Mouse (Mus musculus) forebrain, embryonic 16.5 days (tissue): ENCODE measurements around the gene Smox. TPM values are rescaled to one million over a fixed set of nuclear protein-coding genes. Genes with fewer than 3 reads are reported as not detected.

Experiments used
- ATAC-seq: fragments of 200-750 bp; cut with Nextera tagmentation; 2 replicates; pipeline ENCODE4 v1.8.0; 2017; ENCODE audit warnings: mild to moderate bottlenecking, moderate library complexity
- H3K27ac ChIP-seq: fragments of 300-500 bp; sonication (generic); 2 replicates; pipeline ENCODE4 v1.5.1; 2014; ENCODE audit warnings: low read length, control low read depth
- H3K27me3 ChIP-seq: fragments of 300-500 bp; sonication (generic); replicated peaks from 2 replicates; pipeline ENCODE4 v1.6.1; 2014; ENCODE audit warnings: low read length; ENCODE audit not compliant: control insufficient read depth, insufficient read depth
- H3K36me3 ChIP-seq: fragments of 300-500 bp; sonication (generic); 2 replicates; pipeline ENCODE4 v1.6.1; 2014; ENCODE audit not compliant: control insufficient read depth, insufficient read depth
- H3K4me1 ChIP-seq: fragments of 300-500 bp; sonication (generic); replicated peaks from 2 replicates; pipeline ENCODE4 v1.6.1; 2014; ENCODE audit warnings: low read length; ENCODE audit not compliant: control insufficient read depth, insufficient read depth
- H3K4me2 ChIP-seq: fragments of 300-500 bp; sonication (generic); 2 replicates; pipeline ENCODE4 v1.6.1; 2014; ENCODE audit warnings: mild to moderate bottlenecking, low read length, control low read depth
- H3K4me3 ChIP-seq: fragments of 300-500 bp; sonication (generic); replicated peaks from 2 replicates; pipeline ENCODE4 v1.5.1; 2014; ENCODE audit warnings: mild to moderate bottlenecking, low read length, control low read depth
- H3K9ac ChIP-seq: fragments of 300-500 bp; sonication (generic); replicated peaks from 2 replicates; pipeline ENCODE4 v1.6.1; 2014; ENCODE audit warnings: low read depth, low read length, control low read depth
- H3K9me3 ChIP-seq: fragments of 300-500 bp; sonication (generic); 2 replicates; pipeline ENCODE4 v1.6.1; 2016; ENCODE audit warnings: low read length; ENCODE audit not compliant: control insufficient read depth
- WGBS: fragments of 180-500 bp; shearing (Covaris S2); extraction: QIAGEN DNeasy Blood & Tissue Kit; methylation state at CpG from one replicate; pipeline ENCODE4 v1.1.7; 2014; 5-methylcytosine and 5-hydroxymethylcytosine counted together
- polyA plus RNA-seq: library from polyadenylated mRNA; unstranded; fragments of >200 nt; fragmentation: Nextera tagmentation; extraction: Ambion mirVana; gene quantifications from 2 replicates; pipeline ENCODE4 v1.2.1, GENCODE M21; 2015

The Smox gene
- polyA plus RNA-seq, 1 experiment from 2014 or later: 57.2 TPM

DNA sequence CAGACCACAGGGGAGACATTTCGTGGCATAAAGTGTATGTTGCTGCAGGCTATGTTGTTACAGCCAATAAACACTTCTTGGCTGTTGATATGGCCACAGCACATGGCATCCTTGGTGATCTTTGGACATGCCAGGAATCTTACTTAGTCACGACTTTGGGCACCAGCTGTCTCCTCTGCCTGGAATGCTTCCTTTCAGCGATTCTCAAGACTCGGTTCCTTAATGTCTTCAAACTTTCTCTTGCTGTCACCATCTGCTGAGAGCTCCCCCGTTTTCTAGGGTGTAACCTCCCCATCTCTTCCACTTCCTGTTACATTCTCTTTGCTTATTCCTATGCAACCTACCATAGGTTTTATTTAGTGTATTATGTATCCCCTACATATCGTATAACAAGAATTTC is 48.5 kb downstream of the Smox start:
- 77% methylated on average over 6 of the region's 6 CpGs for WGBS
- ATAC-seq: no peak
- H3K9me3 ChIP-seq: no peaks in the 10 kb centered on the region

DNA sequence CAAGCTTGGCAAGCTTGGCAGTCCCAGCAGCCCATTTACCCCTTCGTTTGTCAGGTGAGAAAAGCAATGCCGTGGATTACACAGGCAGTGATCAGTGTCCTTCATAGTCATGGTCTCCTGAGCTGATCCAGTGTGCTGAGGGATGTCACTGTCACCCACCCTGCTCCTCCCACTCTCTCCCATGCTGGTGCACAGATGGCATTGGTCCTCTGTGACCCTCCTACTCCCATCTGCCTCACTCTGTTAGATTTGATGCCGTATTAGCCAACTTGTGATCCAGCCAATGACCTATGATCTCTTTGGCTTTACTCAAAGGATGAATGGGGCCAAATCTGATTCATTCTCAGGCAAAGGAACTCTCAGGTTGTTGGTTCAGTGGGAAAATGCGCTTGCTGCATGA is 50.4 kb downstream of the Smox start:
- Histone ChIP-seq H3K9ac (no peak overlapping the region), H3K27ac (no peak overlapping the region), H3K9me3 (no peaks in the 10 kb centered on the region), H3K27me3 (peaks cover 9% of the 10 kb centered on the region), H3K4me2 (no peak overlapping the region), H3K4me1 (peaks cover 16% of the 10 kb centered on the region), H3K4me3 (no peak overlapping the region), H3K36me3 (no peaks in the 10 kb centered on the region)
- no peak for ATAC-seq
- WGBS: 58% methylated on average over 4 of the region's 4 CpGs

More for the DNA sequence above, 48.5 kb downstream of the Smox start:
- Histone ChIP-seq H3K36me3 (no peaks in the 10 kb centered on the region), H3K4me1 (peaks cover 3% of the 10 kb centered on the region; the same call in 1 of the 2 replicates), H3K4me2 (no peak overlapping the region), H3K27ac (no peak overlapping the region), H3K4me3 (no peak overlapping the region), H3K9ac (no peak overlapping the region), H3K27me3 (no peaks in the 10 kb centered on the region)

DNA sequence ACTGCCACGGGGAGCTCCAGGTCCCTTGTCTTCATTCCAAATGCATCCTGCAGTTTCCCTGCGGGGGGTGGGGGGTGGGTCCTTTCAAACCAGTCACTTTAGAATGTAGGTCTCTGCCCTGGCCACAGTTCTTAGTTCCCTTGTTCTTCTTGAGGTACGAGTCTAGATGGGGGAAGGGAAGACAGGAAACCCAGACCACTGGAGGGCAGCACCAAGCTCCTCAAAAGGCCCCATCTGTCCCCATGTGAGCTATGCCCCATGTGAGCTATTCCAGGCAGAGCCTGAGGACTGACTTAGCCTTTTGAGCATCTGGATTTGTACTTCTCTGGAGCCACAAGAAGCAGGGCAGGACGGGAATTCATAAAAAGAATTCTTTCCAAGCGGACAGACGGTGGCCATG is 51.2 kb downstream of the Smox start:
- no peak overlapping the region for H3K9ac ChIP-seq
- no peak overlapping the region for H3K4me2 ChIP-seq
- H3K4me1 ChIP-seq: peaks cover 22% of the 10 kb centered on the region
- H3K4me3 ChIP-seq: no peak overlapping the region
- WGBS: 31% methylated on average over 6 of the region's 6 CpGs
- no peak for ATAC-seq
- no peak overlapping the region for H3K27ac ChIP-seq
- no peaks in the 10 kb centered on the region for H3K36me3 ChIP-seq
- H3K9me3 ChIP-seq: no peaks in the 10 kb centered on the region
- H3K27me3 ChIP-seq: peaks cover 14% of the 10 kb centered on the region

DNA sequence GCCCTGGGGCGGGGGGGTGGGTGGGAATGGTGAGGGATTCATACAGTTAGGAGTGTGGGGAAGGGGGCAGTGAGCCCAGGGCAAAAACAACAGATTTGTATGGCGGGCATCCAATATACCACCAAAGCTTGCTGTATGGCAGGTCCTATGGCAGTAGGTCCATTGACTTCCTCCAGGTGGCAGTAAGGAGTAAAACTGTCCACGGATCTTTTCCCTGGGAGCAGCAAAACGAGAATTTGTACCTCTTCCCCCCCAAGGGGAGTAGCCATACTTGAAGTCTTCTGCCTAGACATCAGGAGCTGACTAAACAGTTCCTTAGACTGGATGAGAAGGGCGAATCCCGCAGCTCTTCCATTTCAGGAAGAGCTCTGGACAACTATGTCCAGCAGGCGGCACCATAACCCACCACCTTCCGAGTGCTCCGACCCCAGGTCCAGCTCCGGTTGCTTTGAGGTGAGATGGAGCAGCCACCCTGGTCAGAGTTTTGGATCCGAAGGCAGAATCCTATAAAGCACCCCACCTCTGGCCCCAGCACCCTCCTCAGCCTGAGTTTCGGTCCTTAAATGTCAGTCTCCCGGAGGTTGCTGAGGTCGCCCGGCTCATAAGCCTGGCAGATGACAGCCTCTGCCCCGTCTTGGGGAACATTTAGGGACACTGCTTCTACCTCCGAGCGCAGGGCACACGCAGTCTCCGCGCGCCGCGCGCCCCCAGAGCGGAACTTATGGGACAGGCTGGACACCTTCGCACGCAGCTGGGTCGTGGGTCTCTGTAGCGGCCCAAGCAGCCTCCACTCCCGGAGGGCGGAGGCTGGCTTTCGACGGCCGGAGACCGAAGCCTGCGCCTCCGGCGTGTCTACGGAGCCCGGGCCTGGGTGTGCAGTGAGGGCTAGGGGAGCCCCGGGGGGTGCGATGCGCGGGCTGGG is 54.4 kb downstream of the Smox start:
- H3K9ac ChIP-seq: peak overlapping the region; percentile 44
- 2% methylated on average over 45 of the region's 45 CpGs for WGBS
- H3K36me3 ChIP-seq: no peaks in the 10 kb centered on the region
- H3K9me3 ChIP-seq: no peaks in the 10 kb centered on the region
- peak; percentile 42 for ATAC-seq
- H3K4me1 ChIP-seq: peaks cover 22% of the 10 kb centered on the region
- no peak overlapping the region for H3K27ac ChIP-seq
- peaks cover 31% of the 10 kb centered on the region for H3K27me3 ChIP-seq
- H3K4me2 ChIP-seq: peak overlapping the region; percentile 65
- H3K4me3 ChIP-seq: peak overlapping the region; percentile 39

DNA sequence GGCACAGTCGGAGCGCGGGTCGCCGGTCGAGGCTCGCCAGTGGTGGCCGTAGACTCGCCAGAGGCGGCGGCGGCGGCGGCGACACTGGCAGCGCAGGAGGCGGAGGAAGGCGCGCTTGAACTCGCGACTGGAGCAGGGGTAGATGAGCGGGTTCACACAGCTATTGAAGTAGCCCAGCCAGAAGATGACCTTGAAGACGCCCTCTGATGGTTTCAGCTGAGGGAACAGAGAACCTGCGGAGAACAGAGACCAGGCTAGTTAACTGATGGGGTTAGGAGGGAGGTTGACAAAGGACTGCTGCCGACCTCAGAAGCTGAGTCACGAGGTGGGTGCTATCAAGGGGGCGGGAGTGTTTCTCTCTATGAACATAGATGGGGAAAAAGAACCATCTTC is 55.0 kb downstream of the Smox start:
- Histone ChIP-seq H3K4me2 (peak overlapping the region; percentile 65), H3K9me3 (no peaks in the 10 kb centered on the region), H3K27ac (no peak overlapping the region), H3K4me1 (peaks cover 22% of the 10 kb centered on the region), H3K27me3 (peaks cover 31% of the 10 kb centered on the region), H3K4me3 (peak overlapping the region; percentile 39), H3K9ac (peak overlapping the region; percentile 44), H3K36me3 (no peaks in the 10 kb centered on the region)
- under 1% methylated on average over 27 of the region's 27 CpGs for WGBS
- no peak; the same call in 1 of the 2 replicates for ATAC-seq

DNA sequence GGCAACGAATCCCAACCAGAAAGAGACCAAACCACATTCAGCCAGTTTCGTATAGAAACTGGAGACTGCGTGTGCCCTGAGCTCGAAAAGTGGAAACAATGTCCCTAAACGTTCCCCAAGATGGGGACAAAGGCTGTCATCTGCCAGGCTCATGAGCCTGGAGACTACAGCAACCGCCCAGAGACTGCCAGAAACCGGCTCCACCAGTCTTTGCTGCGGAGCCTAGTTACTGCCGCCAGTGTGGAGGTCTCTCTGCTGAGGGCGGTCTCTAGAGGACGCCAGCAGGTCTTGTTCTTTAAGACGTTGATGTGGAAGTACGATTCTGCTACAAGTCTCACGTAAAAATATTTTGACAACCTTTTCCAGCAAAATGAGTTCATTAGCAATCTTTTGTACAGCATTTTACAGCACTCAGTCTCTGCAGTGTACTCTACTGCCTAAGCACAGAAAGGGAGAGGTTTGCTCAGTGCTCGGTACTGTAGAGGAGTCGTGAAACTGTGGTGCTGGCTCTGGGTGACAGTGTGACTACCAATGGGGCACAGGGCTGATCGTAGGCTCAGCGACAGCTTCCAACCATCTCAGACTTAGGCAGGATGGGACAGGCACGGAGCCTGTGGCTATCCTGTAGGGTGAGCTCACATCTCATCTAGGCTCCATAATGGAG is 55.6 kb downstream of the Smox start:
- peak; percentile 49 for ATAC-seq
- WGBS: 8% methylated on average over 19 of the region's 19 CpGs

DNA sequence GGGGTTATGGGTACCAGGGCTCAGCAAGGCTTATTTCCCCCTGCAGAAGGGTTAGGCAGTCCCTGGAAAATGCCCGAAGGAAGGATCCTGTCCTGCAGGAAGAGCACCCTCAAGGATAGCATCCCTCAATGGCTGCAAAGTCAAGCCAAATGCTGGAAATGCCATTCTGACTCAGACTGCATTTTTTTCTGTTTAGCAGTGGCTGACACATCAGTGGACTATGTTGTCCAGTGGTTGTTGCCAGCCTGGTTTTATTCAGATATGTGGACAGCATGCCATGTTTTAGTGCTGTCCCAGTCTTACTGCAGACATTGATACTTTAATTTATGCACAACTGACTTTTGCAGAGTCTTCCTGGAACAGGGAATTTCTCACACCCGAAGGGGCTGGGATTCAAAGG is 57.0 kb downstream of the Smox start:
- H3K36me3 ChIP-seq: no peaks in the 10 kb centered on the region
- H3K4me2 ChIP-seq: no peak overlapping the region
- H3K4me3 ChIP-seq: no peak overlapping the region
- no peaks in the 10 kb centered on the region for H3K9me3 ChIP-seq
- no peak for ATAC-seq
- H3K4me1 ChIP-seq: peaks cover 19% of the 10 kb centered on the region
- H3K9ac ChIP-seq: no peak overlapping the region
- H3K27me3 ChIP-seq: peaks cover 34% of the 10 kb centered on the region
- H3K27ac ChIP-seq: no peak overlapping the region
- WGBS: 68% methylated on average over 2 of the region's 2 CpGs

More for the DNA sequence above, 55.6 kb downstream of the Smox start:
- Histone ChIP-seq H3K27ac (no peak overlapping the region), H3K4me1 (peaks cover 19% of the 10 kb centered on the region), H3K36me3 (no peaks in the 10 kb centered on the region), H3K9ac (no peak overlapping the region), H3K9me3 (no peaks in the 10 kb centered on the region), H3K27me3 (peaks cover 31% of the 10 kb centered on the region), H3K4me3 (peak overlapping the region; percentile 12; the same call in 1 of the 2 replicates), H3K4me2 (peak overlapping the region; percentile 31; the same call in 1 of the 2 replicates)

DNA sequence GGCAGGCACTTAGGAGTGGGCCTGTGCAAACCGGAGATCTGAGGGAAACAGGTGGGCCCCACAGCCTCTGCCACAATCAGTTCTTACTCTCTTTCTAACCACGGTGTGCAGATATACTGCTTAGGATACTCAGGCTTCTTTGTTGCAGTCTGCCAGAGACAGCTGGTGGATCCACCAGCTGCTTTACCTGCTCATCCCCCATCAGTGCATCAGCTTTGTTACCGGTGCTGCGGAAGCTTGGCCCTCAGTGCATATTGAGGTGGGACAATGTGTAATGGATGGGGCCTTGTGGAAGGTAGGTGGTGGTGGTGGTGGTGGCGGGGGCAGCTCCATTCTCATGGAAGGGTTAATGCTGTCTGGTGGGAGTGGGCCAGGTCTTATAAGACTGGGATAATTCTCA is 57.8 kb downstream of the Smox start:
- Histone ChIP-seq H3K4me1 (peaks cover 19% of the 10 kb centered on the region), H3K9ac (no peak overlapping the region), H3K4me2 (no peak overlapping the region), H3K27ac (no peak overlapping the region), H3K4me3 (no peak overlapping the region), H3K27me3 (peaks cover 37% of the 10 kb centered on the region), H3K9me3 (no peaks in the 10 kb centered on the region), H3K36me3 (no peaks in the 10 kb centered on the region)
- 88% methylated on average over 5 of the region's 5 CpGs for WGBS
- no peak for ATAC-seq

DNA sequence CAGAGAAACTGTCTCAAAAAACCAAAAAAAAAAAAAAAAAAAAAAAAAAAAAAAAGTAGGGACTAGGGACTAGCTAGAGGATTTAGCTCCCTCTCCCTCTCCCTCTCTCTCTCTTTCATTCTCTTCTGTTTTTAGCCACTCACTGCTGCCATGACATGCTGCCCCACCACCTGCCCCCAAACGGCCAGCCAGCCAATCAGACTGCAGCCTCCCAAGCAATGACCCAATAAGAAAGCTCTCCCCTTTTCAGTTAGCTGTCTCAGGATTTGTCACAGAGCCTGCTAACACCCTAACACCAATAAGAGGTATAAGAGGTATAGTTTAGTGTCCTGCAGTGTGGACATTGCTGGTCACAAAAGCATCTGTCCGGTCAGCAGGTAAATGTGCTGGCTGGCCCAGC is 59.2 kb downstream of the Smox start:
- peaks cover 39% of the 10 kb centered on the region for H3K27me3 ChIP-seq
- H3K36me3 ChIP-seq: no peaks in the 10 kb centered on the region
- ATAC-seq: no peak
- H3K27ac ChIP-seq: no peak overlapping the region
- 72% methylated on average over 2 of the region's 2 CpGs for WGBS
- peaks cover 18% of the 10 kb centered on the region for H3K4me1 ChIP-seq
- H3K4me3 ChIP-seq: no peak overlapping the region
- H3K4me2 ChIP-seq: no peak overlapping the region
- no peak overlapping the region for H3K9ac ChIP-seq
- no peaks in the 10 kb centered on the region for H3K9me3 ChIP-seq
